Mouse (Mus musculus) frontal cortex, adult (tissue): ENCODE results near the gene Crlf3.
"Not testable (repeated sequence)": the region's sequence is repeated elsewhere in the genome, so short reads cannot be mapped to it uniquely, and the experiment has no call there.

Experiments used
- ATAC-seq: cut with Nextera tagmentation; 2 replicates; pipeline ENCODE4 v1.9.2; 2017; ENCODE audit warnings: mild to moderate bottlenecking, moderate library complexity, mixed read lengths; ENCODE audit not compliant: low TSS enrichment

Crlf3 gene

GRCm38 (mm10) chr11:80067558-80067957 is 13.2 kb downstream of the Crlf3 start:
- no peak for ATAC-seq

- not testable (repeated sequence) for ATAC-seq
Measured at GRCm38 (mm10) chr11:80066373-80066772, 14.4 kb downstream of the Crlf3 start.

GRCm38 (mm10) chr11:80062159-80062558 is 18.6 kb downstream of the Crlf3 start:
- peak; percentile 72 for ATAC-seq

GRCm38 (mm10) chr11:80056141-80056540 is 24.6 kb downstream of the Crlf3 start:
- no peak for ATAC-seq

GRCm38 (mm10) chr11:80054659-80055058 is 26.1 kb downstream of the Crlf3 start:
- no peak for ATAC-seq

- ATAC-seq = no peak
Measured at GRCm38 (mm10) chr11:80053171-80053570, 27.6 kb downstream of the Crlf3 start.

GRCm38 (mm10) chr11:80052456-80052855 is 28.3 kb downstream of the Crlf3 start:
- no peak for ATAC-seq

- no peak for ATAC-seq
Measured at GRCm38 (mm10) chr11:80050088-80050487, 30.7 kb downstream of the Crlf3 start.

- ATAC-seq = no peak
Measured at GRCm38 (mm10) chr11:80046856-80047255, 33.9 kb downstream of the Crlf3 start.

GRCm38 (mm10) chr11:80043419-80043817 is 37.4 kb downstream of the Crlf3 start:
- no peak for ATAC-seq

GRCm38 (mm10) chr11:80042615-80043418 is 38.0 kb downstream of the Crlf3 start:
- no peak; the same call in 1 of the 2 replicates for ATAC-seq

GRCm38 (mm10) chr11:80037495-80037894 is 43.3 kb downstream of the Crlf3 start:
- no peak for ATAC-seq

GRCm38 (mm10) chr11:80021306-80021705 is 59.5 kb downstream of the Crlf3 start:
- ATAC-seq = no peak

GRCm38 (mm10) chr11:80019792-80020191 is 61.0 kb downstream of the Crlf3 start:
- ATAC-seq = no peak

GRCm38 (mm10) chr11:80016533-80016932 is 64.3 kb downstream of the Crlf3 start:
- ATAC-seq = not testable (repeated sequence)
